Mouse (Mus musculus): Measurements from ENCODE around the gene Slc29a2.
"Not testable (repeated sequence)": the region's sequence is repeated elsewhere in the genome, so short reads cannot be mapped to it uniquely, and the experiment has no call there.

Slc29a2 gene

GRCm38 (mm10) chr19:5023621-5024479 is at the start of gene Slc29a2:
Gene Slc29a2 (plus strand): TSS chr19:5023860.
- peak; percentile 88 for DNase-seq (ENCODE audit: low spot score)

- no peak for DNase-seq (ENCODE audit: low spot score)
Measured at GRCm38 (mm10) chr19:4981767-4982166, 41.9 kb upstream of the Slc29a2 start.

- peak; percentile 85 for DNase-seq (ENCODE audit: low spot score)
Measured at GRCm38 (mm10) chr19:4989013-4989412, 34.6 kb upstream of the Slc29a2 start.

GRCm38 (mm10) chr19:4989434-4990255 is 34.0 kb upstream of the Slc29a2 start:
- no peak for DNase-seq (ENCODE audit: low spot score)

GRCm38 (mm10) chr19:4990256-4990625 is 33.4 kb upstream of the Slc29a2 start, which contains the start of gene Npas4:
Gene Npas4 (minus strand): TSS chr19:4990316.
- DNase-seq (ENCODE audit: low spot score), result no peak

- DNase-seq (ENCODE audit: low spot score), result no peak
Measured at GRCm38 (mm10) chr19:4990716-4991115, 32.9 kb upstream of the Slc29a2 start.

GRCm38 (mm10) chr19:4992371-4992770 is 31.3 kb upstream of the Slc29a2 start:
- DNase-seq (ENCODE audit: low spot score), result no peak

GRCm38 (mm10) chr19:4992904-4993303 is 30.8 kb upstream of the Slc29a2 start:
- DNase-seq (ENCODE audit: low spot score), result no peak

GRCm38 (mm10) chr19:4994043-4994442 is 29.6 kb upstream of the Slc29a2 start:
- DNase-seq (ENCODE audit: low spot score), result no peak

GRCm38 (mm10) chr19:4999445-5000140 is 24.1 kb upstream of the Slc29a2 start:
- no peak for DNase-seq (ENCODE audit: low spot score)

- DNase-seq (ENCODE audit: low spot score), result peak; percentile 66
Measured at GRCm38 (mm10) chr19:5001666-5002406, 21.8 kb upstream of the Slc29a2 start.

- not testable (repeated sequence) for DNase-seq (ENCODE audit: low spot score)
Measured at GRCm38 (mm10) chr19:5003644-5004043, 20.0 kb upstream of the Slc29a2 start.

GRCm38 (mm10) chr19:5004925-5005324 is 18.7 kb upstream of the Slc29a2 start:
- no peak for DNase-seq (ENCODE audit: low spot score)

- DNase-seq (ENCODE audit: low spot score), result no peak
Measured at GRCm38 (mm10) chr19:5013138-5013537, 10.5 kb upstream of the Slc29a2 start.

- no peak for DNase-seq (ENCODE audit: low spot score)
Measured at GRCm38 (mm10) chr19:5014961-5015398, 8.7 kb upstream of the Slc29a2 start.

- DNase-seq (ENCODE audit: low spot score), result no peak
Measured at GRCm38 (mm10) chr19:5016221-5016742, 7.4 kb upstream of the Slc29a2 start.

- DNase-seq (ENCODE audit: low spot score), result peak; percentile 65
Measured at GRCm38 (mm10) chr19:5016782-5017181, 6.9 kb upstream of the Slc29a2 start.

- DNase-seq (ENCODE audit: low spot score), result no peak
Measured at GRCm38 (mm10) chr19:5017611-5018010, 6.0 kb upstream of the Slc29a2 start.

GRCm38 (mm10) chr19:5018191-5018590 is 5.5 kb upstream of the Slc29a2 start:
- no peak for DNase-seq (ENCODE audit: low spot score)

GRCm38 (mm10) chr19:5021416-5021815 is 2.2 kb upstream of the Slc29a2 start:
- no peak for DNase-seq (ENCODE audit: low spot score)

GRCm38 (mm10) chr19:5026111-5026510 is 2.5 kb downstream of the Slc29a2 start:
- no peak for DNase-seq (ENCODE audit: low spot score)

Data from testis, postnatal 14 days (tissue).